Mouse (Mus musculus) testis, adult 2 months (tissue): Measurements from ENCODE around the gene Kcng4. TPM values are rescaled to one million over a fixed set of nuclear protein-coding genes. Genes with fewer than 3 reads are reported as not detected.

Source experiments
- H3K27ac ChIP-seq: fragments of 200-500 bp; 2 replicates; pipeline ENCODE4 v1.5.1; 2012; ENCODE audit warnings: low read depth, low read length; ENCODE audit not compliant: control insufficient read depth, insufficient read depth
- H3K27me3 ChIP-seq: fragments of 200-500 bp; 2 replicates; pipeline ENCODE4 v1.6.1; 2012; ENCODE audit warnings: mild to moderate bottlenecking, low read length, moderate library complexity; ENCODE audit not compliant: control insufficient read depth, insufficient read depth
- H3K36me3 ChIP-seq: fragments of 200-500 bp; 2 replicates; pipeline ENCODE4 v1.6.1; 2012; ENCODE audit warnings: mild to moderate bottlenecking, low read length; ENCODE audit not compliant: control insufficient read depth, insufficient read depth
- H3K4me1 ChIP-seq: fragments of 200-500 bp; 2 replicates; pipeline ENCODE4 v1.6.1; 2012; ENCODE audit warnings: low read length; ENCODE audit not compliant: control insufficient read depth, insufficient read depth
- H3K4me3 ChIP-seq: fragments of 200-500 bp; 2 replicates; pipeline ENCODE4 v1.5.1; 2012; ENCODE audit warnings: low read depth, mild to moderate bottlenecking, low read length, moderate library complexity, mixed read lengths; ENCODE audit not compliant: control insufficient read depth
- CTCF ChIP-seq: fragments of 200-500 bp; IDR thresholded peaks from 2 replicates; pipeline ENCODE4 v1.5.1; 2012; ENCODE audit warnings: low read depth, mild to moderate bottlenecking, inconsistent platforms, low read length, moderate library complexity; ENCODE audit not compliant: control insufficient read depth, insufficient read depth, insufficient replicate concordance
- POLR2A ChIP-seq: fragments of 200-500 bp; IDR thresholded peaks from 2 replicates; pipeline ENCODE4 v1.6.1; 2012; ENCODE audit warnings: low read depth, mild to moderate bottlenecking, inconsistent platforms, low read length, moderate library complexity; ENCODE audit not compliant: control insufficient read depth
- polyA plus RNA-seq: library from polyadenylated mRNA; depleted of rRNA; stranded (reverse); fragments of >200 nt; gene quantifications from 2 replicates; pipeline ENCODE4 v1.2.3, GENCODE M21; 2012

Kcng4 gene
- polyA plus RNA-seq, 1 experiment: 13.3 TPM

DNA sequence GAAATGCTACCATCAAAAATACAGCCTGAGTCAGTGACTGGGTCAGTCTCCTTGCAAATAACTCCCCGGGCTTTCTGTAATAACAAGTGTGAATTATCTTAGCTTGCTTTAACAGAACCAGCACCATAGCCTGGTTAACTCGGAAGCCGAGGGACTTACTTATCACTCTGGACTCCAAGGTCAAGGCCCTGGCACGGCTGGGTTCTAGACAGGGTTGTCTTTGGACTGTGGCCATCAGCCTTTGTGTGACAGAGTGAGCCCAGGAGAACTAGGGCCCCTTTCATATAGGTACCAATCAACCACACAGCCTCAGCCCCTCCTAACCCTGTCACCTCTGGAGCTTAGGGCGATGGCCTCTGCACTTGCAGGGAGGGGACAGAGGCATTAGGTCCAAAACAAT is 5.6 kb upstream of the Kcng4 start:
- Histone ChIP-seq H3K4me1 (peaks cover 7% of the 10 kb centered on the region), H3K27me3 (no peaks in the 10 kb centered on the region), H3K36me3 (no peaks in the 10 kb centered on the region), H3K27ac (no peak overlapping the region), H3K4me3 (no peak overlapping the region)
- TF ChIP-seq CTCF (no peak), POLR2A (no peak)

- Histone ChIP-seq H3K4me3 (no peak overlapping the region), H3K4me1 (peaks cover 7% of the 10 kb centered on the region), H3K27ac (peak overlapping the region; percentile 25), H3K36me3 (no peaks in the 10 kb centered on the region), H3K27me3 (no peaks in the 10 kb centered on the region)
- TF ChIP-seq POLR2A (no peak), CTCF (no peak)
Measured at GRCm38 (mm10) chr8:119639798-119640197, 4.3 kb upstream of the Kcng4 start.

GRCm38 (mm10) chr8:119638261-119638660 is 2.8 kb upstream of the Kcng4 start:
- TF ChIP-seq POLR2A: no peak
- no peak for TF ChIP-seq CTCF
- Histone ChIP-seq H3K27ac (no peak overlapping the region), H3K36me3 (no peaks in the 10 kb centered on the region), H3K4me3 (no peak overlapping the region), H3K4me1 (peaks cover 8% of the 10 kb centered on the region), H3K27me3 (no peaks in the 10 kb centered on the region)

- Histone ChIP-seq H3K27me3 (no peaks in the 10 kb centered on the region), H3K27ac (peak overlapping the region; percentile 58), H3K4me1 (peaks cover 11% of the 10 kb centered on the region), H3K36me3 (no peaks in the 10 kb centered on the region), H3K4me3 (no peak overlapping the region)
- no peak for TF ChIP-seq POLR2A
- no peak for TF ChIP-seq CTCF
Measured at GRCm38 (mm10) chr8:119637381-119637780, 1.9 kb upstream of the Kcng4 start.

- Histone ChIP-seq H3K4me3 (no peak overlapping the region), H3K27me3 (no peaks in the 10 kb centered on the region), H3K27ac (peak overlapping the region; percentile 15; the same call in 1 of the 2 replicates), H3K36me3 (no peaks in the 10 kb centered on the region), H3K4me1 (peaks cover 14% of the 10 kb centered on the region)
- TF ChIP-seq POLR2A (no peak), CTCF (no peak)
Measured at GRCm38 (mm10) chr8:119636766-119637165, 1.3 kb upstream of the Kcng4 start.

GRCm38 (mm10) chr8:119635958-119636357 is 478 bp upstream of the Kcng4 start:
- Histone ChIP-seq H3K27me3 (no peaks in the 10 kb centered on the region), H3K4me1 (peaks cover 14% of the 10 kb centered on the region), H3K4me3 (no peak overlapping the region), H3K27ac (no peak overlapping the region), H3K36me3 (no peaks in the 10 kb centered on the region)
- no peak for TF ChIP-seq CTCF
- no peak for TF ChIP-seq POLR2A

- no peak overlapping the region for H3K27ac ChIP-seq
- no peaks in the 10 kb centered on the region for H3K36me3 ChIP-seq
- H3K4me1 ChIP-seq: peaks cover 14% of the 10 kb centered on the region
- no peaks in the 10 kb centered on the region for H3K27me3 ChIP-seq
- H3K4me3 ChIP-seq: no peak overlapping the region
- TF ChIP-seq CTCF (no peak), POLR2A (peak; percentile 31; the same call in 1 of the 2 replicates)
Measured at GRCm38 (mm10) chr8:119634616-119635336, 704 bp downstream of the Kcng4 start.
